Mouse (Mus musculus) cerebellum, adult 11-12 months (tissue): Measurements from ENCODE around the gene Tagln.
A peak's percentile ranks its signal among the peaks of the same experiment; 100 is the strongest.

ENCODE experiments used
- DNase-seq: peaks from one replicate; pipeline ENCODE4 v3.0.0; 2022

The Tagln gene

GRCm38 (mm10) chr9:45905811-45906237 lies 30.0 kb downstream of the Tagln start:
- DNase-seq, result peak; percentile 69

- no peak for DNase-seq
These were observed 30.7 kb downstream of the Tagln start for GRCm38 (mm10) chr9:45905196-45905595.

GRCm38 (mm10) chr9:45893681-45894080 lies 42.2 kb downstream of the Tagln start:
- no peak for DNase-seq
